Mouse (Mus musculus) layer of hippocampus, adult 8-10 months (tissue): Measurements from ENCODE around the gene Gm14137. TPM values are rescaled to one million over a fixed set of nuclear protein-coding genes. Genes with fewer than 3 reads are reported as not detected.

Source experiments
- DNase-seq, 2 experiments: peaks; one replicate each; pipeline ENCODE4 v3.0.0; 2022; ENCODE audit warnings: low spot score in 2 of 2
- total RNA-seq, 4 experiments: library from RNA; stranded (reverse); gene quantifications; 2 replicates each; pipeline ENCODE4 v1.2.4; 2022

The Gm14137 gene
- total RNA-seq: not detected

DNA sequence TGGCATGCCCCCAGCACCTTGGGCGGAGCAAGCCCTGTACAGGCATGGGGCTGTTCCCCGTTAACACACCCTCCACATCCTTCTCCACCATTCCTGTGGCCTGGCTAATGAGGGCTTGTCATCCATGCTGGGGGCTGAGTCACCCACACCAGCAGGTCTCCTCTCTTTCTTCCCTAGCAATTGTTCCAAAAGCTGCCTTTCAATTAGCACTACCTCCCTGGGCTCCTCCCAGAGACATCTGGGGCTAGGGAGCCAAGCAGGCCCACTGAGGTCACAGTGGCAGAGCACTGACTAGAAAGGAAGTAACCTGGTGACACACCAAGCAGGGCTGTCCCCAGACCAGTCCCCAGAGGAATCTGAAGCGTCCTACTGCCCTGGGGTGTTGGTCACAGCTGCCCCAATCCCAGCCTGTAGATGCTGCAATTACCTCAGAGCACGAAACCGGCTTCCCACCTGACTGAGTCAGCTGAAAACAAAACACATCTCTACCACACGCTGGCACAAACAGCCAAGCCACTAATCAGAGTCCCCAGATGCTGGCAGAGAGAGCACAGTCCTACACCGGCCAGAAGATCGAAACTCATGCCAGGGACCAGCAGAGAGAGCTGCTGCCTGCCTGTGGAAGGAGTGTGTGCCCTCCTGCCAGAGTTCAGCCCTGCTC is at the start of gene Gm14137:
Gene Gm14137, plus strand, starts transcription at position 519 of the 661 bp plus-strand sequence.
- no peak for DNase-seq

DNA sequence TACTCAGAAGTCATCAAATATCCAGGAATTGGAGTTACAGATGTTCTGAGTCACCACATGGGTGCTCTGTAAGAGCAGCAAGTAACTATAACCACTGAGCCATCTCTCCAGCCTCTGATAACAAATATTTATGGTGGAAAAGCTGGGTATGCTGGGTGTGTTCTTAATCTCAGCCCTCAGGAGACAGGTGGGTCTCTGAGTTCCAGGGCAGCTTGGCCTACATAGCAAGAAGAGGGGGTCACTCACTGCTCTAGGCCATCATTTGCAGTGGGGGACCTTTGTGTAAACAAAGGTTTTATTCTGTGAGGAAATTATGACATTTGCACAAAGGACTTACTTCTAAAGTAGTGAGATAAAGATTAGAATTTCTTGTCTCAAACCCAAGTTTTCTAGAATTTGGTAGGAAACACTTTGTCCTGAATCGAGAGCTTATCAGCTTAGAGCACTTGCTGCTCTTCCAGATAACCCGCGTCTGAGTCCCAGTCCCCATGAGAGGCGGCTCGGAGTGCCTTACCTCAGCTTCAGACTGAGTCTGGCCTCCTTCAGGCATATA is 37.9 kb upstream of the Gm14137 start:
- DNase-seq: no peak

DNA sequence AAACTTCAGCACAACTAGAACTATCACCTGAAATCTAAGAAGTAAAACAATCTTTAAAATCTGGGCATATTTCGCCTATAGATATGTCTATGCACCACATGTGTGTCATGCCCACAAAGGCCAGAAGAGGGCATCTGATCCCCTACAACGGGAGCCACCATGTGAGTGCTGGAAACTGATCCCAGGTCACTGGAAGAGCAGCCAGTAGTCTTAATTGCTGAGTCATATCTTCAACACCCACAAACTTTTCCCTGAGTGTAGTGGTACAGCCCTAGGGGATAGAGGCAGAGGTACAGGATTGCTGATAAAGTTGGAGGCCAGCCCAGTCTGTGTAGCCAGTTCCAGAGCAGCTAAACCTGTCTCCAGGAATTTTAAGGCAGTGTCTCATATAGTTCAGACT is 29.1 kb upstream of the Gm14137 start:
- DNase-seq: no peak

- no peak for DNase-seq
These were observed 27.9 kb upstream of the Gm14137 start for GRCm38 (mm10) chr2:119146435-119146834.

DNA sequence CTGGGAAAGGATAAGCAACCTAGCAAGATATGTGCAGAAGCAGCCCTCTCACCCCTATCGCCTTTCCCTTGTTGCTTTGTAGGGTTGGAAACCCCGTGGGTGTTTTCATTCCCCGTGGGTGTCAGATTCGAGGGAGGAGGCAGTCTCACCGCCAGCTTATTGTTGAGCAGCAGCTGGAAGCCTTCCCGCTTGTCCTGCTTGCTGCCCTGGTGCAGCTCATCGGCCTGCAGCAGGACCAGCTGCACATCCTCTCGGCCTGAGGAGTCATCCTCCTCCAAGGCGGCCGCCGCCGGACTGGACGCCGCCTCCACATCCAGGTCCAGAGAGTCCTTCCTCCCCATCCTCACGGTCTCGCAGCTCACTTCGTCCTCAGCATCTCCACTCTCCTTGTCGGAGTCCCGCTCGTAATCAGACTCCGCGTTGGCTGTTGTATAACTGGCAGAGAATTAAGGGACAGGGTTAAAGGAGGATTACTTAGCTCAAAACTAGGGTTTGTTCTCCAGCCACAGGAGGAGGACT is 27.1 kb upstream of the Gm14137 start:
- DNase-seq: no peak

- DNase-seq: no peak
These were observed 26.5 kb upstream of the Gm14137 start for GRCm38 (mm10) chr2:119147775-119148174.

DNA sequence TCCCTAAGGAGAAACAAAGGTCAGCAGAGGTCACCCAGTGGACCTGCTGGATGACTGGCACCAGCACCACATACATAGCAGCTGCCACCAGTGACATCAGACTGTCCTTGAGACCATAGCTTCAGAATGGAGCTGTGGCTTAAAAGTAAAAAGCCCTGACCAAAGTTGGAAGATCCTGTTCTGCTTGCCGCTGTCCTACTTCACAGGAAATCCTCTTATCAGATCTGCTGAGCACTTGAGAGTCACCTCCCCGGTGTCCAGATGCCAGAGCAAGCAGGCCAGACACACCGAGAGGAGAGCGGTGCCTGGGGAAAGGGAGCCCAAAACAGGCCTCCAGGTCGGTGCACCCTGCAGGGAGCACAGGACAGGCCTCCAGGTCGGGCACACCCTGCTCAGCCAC is 22.1 kb upstream of the Gm14137 start:
- no peak for DNase-seq

GRCm38 (mm10) chr2:119154683-119155082 is 19.6 kb upstream of the Gm14137 start:
- no peak for DNase-seq

DNA sequence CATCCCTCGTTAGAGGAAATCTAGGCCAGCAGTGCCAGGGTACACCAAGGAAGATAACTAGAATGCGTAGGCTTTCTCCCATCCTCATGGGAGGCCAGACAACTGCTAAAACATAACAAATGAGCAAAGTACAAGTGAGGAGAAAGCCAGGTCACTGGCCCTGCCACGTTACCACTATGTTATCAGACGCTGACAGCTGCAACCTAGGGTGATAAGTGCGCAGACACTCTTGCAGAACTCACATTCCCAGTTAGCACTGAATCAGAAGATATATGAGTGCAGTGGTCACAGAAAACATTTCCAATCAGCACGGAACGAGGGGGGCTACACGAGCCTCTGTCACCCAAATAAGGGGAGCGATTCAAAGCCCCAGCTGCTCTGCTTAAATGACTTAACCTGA is 18.9 kb upstream of the Gm14137 start:
- DNase-seq: no peak

DNA sequence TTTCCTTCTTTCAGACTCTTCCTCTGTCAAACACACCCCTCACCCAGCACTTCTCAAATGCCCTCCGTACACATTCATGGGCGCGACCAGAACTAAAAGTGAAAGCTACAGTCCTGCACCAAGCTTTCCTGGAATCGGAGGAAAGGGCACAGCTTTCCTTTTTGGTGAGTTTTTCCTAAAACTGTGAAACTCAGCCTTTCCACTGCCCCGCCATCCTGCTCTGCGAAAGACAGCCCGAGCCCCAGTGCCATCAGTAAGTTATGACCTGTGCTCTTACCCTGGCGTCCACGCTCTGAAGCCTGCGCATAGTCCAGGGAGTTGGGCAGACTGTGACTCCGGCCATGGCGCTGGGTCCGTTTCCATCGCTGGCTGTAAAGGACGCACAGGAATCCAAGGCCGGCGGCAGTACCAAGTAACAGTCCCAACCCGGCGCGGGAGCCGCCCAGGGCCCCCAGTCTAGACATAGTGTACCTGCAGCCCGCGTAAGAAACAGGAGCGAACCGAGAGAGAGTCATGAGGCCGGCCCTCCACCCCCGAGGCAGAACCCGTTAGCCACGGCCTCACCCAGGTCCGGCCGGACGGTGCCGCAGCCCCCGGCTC is 18.1 kb upstream of the Gm14137 start:
- DNase-seq: no peak

DNA sequence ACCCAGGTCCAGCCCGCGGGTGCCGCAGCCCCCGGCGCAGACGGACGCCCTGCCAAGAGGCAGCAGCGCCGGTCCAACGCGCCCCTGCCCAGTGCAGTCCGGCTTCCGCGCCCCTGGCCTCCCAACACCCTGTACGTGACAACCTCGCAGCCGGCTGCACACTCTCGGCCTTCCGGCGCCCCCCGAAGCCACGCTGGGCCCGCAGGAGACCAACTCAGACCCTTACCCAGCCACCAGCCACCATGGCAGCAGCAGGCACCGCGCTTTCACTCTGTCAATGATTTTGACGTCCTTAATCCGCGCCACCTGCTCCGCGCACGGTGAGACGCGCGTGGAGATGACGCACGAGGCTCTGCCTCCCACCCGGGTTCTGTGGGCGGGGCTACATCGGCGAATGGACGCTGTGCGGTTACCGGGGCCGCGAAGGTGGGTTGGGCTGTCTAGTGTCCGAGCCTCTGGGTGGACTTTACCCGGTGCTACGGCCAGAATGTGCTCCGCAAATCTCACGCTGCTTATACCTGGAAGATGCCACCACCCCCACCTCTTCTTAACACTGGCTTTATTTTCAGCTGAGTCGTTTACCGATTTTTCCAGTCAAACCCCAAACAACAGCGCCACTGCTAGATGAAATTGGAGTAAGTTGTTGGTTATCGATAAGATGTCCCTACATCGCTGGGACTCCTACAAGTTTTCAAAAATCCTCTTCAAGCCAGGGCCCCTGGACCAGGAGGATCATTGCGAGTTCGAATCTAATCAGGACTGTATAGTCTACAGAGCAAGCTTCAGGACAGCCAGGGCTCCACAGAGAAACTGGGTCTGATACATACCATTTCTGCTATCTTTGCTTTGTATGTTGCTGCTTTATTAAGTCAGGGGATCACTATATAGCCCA is 17.4 kb upstream of the Gm14137 start, which contains the start of gene Rmdn3:
Gene Rmdn3, minus strand, starts transcription at position 354 of the 892 bp plus-strand sequence.
- peak; percentile 94 to 96 for DNase-seq

DNA sequence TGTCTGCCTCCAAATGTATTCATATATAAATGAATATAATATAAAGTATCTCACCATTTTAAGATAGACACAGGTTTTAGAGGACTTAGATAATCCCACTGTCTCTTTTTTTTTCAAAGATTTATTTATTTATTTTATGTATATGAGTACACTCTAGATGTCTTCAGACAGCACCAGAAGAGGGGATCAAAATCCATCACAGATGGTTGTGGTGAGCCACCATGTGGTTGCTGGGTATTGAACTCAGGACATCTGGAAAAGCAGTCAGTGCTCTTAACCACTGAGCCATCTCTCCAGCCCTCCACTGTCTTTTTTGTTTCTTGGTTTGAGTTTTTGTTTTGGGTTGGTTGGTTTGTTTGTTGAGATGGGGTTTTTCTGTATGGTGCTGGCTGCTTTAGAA is 16.5 kb upstream of the Gm14137 start:
- no peak for DNase-seq

GRCm38 (mm10) chr2:119161247-119161646 is 13.1 kb upstream of the Gm14137 start:
- no peak for DNase-seq

GRCm38 (mm10) chr2:119163135-119163534 is 11.2 kb upstream of the Gm14137 start:
- no peak for DNase-seq

- DNase-seq: no peak
These were observed 10.3 kb upstream of the Gm14137 start for GRCm38 (mm10) chr2:119163999-119164398.

- no peak for DNase-seq
These were observed 8.9 kb upstream of the Gm14137 start for GRCm38 (mm10) chr2:119165401-119165800.

- no peak for DNase-seq
These were observed 7.1 kb upstream of the Gm14137 start, which contains the start of gene Gchfr for GRCm38 (mm10) chr2:119166901-119167865. TSS of gene Gchfr (plus strand) at chr2:119167773.

DNA sequence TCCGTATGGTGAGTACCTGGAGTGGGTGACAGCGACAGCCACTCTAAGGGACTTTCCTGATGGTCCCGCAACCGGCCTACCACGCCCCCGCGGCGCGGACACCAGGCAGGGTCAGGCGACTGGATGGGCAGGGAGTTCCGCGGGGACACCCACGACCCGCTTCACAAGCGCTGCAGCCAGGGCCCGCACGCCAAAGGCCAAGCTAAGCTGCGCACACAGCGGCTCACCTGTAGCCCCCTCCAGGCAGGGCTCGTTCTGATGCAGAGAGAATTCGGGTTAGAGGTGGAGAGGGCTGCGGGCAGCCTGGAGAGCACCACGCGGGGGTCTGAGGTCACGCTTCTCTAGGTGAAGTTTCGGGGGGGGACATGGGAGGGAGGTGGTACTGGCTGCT is 6.4 kb upstream of the Gm14137 start:
- DNase-seq: no peak

- DNase-seq: no peak
These were observed 4.0 kb upstream of the Gm14137 start for GRCm38 (mm10) chr2:119170282-119170681.

DNA sequence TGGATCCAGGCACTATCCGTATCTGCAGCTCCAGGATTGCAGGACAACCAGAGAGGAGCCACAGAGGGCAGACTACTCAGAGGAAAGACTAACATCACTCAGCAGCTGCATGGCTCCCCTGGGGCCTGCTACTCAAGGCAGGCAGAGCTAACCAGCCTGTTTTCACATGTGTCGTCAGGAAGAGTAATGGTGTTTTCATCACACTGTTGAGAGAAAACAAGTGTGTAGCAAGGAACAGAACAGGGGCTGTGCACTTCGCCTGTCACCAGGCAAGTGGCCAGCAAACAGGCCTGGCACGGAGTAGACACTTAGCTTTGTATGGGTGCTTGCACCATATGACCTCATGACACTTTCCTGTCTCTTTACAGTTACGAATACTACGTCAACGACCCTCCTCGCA is 2.7 kb upstream of the Gm14137 start:
- no peak for DNase-seq
